Mouse (Mus musculus) cerebellum, adult 11 months (tissue): ENCODE data around the gene Ddx58.

ENCODE experiments used
- DNase-seq: peaks from one replicate; pipeline ENCODE4 v3.0.0; 2022

Ddx58 gene

DNA sequence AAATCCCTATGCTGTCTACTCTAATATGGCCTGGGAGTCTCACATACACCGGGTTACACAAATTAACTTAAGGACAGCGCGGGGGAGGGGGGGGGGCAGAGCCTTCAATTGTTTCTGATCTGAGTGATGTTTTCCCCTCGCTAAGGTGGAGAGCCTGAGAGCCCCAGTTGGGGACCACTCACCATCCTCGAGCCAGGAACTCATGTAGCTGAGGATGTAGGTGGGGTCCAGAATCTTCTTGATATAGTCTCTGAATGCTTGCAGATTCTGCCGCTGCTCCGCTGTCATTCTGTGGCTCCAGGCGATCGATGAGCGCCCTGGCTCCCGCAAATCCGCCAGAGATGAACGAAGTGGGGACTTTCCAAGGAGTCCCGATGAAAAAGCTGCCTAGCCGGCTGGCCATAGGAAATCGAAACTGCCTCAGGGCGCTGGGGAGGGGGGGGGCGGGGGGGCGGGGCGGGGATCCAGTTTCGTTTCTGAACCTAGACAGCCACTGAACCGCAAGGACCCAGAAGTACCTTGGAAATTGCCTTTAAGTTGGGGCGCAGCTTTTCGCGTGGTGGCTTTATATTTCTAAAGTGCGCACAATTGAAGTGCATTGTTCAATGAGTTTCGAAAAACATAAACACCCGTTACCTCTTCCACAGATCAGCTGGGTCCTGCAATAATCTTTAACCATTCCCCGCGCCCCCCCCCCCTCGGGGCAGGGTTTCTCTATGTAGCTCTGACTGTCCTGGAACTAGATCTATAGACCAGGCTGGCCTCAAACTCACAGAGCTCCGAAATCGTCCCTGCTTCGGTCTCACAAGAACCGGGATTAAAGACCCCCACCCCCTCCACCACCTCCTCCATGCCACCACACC lies at the start of gene Ddx58:
Gene Ddx58 (minus strand): TSS at position 420 of the 863 bp plus-strand sequence.
- DNase-seq = no peak

DNA sequence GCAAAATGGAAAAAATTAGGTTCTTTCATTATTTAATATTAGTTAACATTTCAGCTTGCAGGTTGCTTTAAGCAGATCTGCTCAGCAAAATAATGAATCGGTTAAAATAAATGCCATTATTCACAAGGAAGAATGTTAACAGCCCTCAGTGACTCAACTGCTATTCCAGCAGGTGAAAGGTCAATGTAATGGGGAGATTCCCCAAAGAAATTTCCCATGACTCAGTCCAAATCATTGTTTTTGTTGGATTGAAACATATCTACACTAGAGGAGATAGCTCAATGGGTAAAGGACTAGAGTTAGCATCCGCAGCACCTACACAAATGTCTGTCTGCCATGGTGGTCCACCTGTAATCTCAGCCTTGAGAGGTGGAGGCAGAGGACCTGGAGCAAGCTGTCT lies 49.4 kb upstream of the Ddx58 start:
- DNase-seq = no peak

DNA sequence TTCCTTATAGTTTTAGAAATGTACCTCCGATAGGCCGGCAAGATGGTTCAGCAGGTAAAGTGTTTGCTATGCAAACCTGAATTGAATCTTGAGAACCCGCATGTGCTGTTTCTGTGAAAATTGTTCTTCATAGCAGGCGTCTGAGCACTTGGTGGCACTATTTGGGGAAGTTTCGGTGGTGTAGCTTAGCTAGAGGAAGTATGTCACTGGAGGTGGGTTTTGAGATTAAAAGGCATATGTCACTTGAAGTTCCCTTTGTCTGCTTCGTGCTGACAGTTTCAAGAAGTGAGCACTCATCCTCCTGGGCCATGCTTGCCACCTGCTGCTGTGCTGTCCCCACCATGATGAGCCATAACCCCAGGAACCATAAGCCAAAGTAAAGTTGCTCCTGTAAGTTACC lies 47.8 kb upstream of the Ddx58 start:
- no peak for DNase-seq

DNA sequence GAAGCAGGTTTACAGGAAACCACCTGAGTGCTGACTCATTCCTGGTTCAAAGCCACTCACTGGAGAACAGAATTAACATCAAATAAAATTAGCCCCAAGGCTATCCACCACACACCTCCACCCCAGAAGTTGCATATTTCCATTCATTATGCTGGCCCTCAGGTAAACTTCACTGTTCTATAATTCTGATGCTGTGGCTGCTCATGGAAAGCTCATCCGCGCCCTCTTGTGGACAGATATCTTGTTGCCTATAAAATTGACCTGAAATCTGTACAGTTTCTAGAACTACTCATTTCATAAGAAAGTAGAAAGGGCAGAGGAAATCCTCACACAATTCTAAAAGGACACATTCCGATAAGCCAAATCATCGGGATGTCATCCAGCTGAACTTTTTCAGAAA lies 46.0 kb upstream of the Ddx58 start:
- peak; percentile 39 for DNase-seq

DNA sequence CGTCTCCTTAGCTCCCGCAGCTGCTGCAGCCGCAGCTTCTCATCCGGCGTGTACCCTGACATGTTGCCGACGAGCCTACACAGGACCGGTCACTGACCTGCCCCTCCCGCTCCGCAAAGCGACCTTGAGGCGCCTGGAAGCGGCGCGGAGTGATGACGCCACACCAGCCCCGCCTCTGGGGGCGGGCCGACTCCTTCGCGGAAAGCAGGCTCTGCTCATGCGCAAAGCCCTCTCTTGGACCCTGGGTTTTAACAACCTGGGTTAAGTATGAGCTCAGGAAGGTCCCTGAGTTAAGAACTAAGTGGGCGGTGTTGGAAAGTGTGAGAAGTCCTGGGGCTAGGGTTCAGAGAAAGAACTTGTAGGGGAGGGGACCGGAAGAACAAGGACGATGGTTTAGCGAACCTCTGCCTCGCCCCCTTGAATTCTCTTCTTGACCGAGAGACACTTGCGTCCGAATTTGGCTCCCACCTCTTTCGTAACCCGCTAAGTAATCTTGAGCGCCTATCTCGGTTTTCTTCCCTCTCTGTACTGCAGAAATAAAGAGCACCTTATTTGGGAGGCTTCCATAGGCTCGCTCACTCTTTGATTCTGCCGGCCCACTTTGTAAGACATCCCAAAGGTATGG lies 39.8 kb upstream of the Ddx58 start, which contains the start of gene Ndufb6:
Gene Ndufb6 (minus strand): TSS at position 146 of the 625 bp plus-strand sequence.
- DNase-seq = peak; percentile 94

DNA sequence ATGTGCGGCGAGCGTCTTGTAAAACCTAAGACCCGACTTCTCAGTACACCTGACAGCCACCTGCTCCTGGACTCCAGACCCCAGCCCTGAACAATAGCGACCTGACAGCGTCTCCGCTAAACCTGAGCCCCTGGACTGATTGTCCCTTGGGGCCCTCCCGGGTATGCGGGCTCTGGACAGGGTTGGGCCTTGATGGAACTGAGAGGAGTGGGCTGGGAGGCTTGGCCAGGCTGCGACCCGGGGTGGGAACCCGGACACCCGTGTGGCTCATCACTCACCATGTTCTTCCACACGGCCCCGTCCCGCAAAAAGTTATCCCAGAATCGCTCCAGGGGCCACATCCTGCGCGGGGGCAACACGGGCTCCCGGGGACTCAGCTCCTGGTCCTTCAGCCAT lies 39.2 kb upstream of the Ddx58 start:
- no peak for DNase-seq

DNA sequence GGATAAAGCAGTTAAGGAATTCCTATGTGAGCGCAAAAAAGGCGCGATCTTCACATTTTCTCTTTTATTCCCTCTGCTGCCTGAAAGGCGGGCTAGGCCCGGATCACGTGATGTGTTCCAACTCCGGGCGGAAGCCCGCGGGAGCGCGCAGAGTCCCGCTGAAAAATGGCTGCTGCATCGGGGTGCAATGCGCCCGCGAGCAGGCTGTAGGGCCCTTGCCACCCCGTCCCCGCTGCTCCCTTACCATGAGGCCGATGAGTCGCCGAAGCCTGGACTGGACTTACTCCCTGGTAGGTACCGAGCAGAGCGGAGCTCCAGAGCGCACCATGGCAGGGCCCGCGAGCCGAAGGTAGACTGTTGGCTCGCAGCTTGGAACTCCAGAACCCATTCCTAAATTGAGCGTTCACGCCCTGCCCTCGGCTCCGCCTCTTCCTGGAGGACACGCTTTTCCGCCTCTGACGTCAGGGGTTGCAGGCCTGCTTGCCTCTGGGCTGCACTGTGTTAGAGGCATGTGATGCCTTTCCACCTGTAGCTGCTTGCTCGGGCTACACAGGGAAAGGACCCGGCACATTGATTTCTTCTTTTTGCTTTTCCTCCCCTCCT lies 29.9 kb upstream of the Ddx58 start, which contains the start of the genes Smim27 and Topors:
Gene Smim27 (plus strand): TSS at position 150 of the 603 bp plus-strand sequence.
Gene Topors (minus strand): TSS at position 421 of the 603 bp plus-strand sequence.
- DNase-seq = peak; percentile 89

DNA sequence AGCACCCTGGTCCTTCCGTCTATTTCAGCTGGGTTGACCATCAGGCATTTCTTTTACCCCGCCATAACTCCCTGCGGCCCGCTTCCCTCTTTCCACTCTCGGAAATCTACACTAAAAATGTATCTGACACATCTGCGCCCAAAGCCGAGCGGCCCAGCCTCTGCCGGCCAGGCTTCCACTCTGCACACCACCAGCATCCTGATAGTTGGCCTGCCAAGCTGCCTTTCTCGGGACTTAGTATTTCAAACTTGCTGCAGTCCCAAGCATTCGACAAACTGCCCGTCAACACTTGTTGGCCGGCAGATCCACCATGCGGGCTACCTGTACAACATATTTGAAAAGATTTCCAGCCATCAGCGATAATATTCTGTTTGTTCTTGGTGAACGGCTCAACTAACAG lies 29.2 kb upstream of the Ddx58 start:
- DNase-seq = no peak

DNA sequence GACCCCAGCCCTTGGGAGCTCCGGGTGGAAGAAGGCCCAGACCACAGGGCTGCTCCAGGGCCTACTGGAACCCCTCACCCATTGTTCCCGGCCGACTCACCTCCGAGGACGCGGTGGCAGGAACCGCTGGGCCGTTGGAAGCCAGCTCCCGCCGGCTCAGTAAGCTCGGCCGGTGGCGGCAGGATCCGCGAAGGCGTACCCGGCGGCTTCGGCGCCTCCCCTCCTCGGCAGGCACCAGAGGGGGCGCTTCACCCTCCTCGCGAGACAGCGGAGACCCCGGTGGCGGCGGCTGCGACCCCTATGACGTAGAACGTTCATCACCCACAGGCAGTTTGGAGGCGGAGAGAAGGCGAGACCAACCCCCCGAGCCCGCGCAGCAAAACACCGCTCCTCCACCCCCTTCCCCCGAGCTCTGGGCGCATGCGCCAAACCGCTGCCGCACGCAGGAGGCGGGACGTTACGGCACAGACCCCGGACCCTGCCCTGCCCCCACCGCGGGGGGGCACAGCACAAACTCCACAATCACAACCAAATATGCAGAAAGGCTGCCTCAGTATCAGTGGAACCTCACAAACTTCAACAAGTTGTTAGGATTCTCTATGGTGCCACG lies 28.7 kb upstream of the Ddx58 start:
- DNase-seq = peak; percentile 79

DNA sequence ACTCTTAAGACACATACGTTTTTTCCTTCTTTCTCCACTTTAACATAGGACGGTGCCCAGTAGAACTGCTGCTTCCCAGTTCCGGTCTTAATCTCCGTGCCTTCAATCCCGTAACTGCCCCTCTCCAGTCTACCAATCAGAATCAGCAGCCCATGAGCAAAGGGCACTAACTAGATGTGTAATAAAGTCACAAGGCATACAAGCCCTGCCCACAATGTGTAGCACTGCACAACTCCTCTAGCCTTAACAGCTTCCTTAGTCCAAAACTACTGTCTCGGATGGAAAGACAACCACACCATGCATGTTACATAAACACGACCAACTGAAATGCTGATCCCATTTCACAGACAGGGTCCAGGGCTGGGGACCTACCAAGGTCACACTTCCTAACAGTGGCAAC lies 28.1 kb upstream of the Ddx58 start:
- DNase-seq = peak; percentile 11

DNA sequence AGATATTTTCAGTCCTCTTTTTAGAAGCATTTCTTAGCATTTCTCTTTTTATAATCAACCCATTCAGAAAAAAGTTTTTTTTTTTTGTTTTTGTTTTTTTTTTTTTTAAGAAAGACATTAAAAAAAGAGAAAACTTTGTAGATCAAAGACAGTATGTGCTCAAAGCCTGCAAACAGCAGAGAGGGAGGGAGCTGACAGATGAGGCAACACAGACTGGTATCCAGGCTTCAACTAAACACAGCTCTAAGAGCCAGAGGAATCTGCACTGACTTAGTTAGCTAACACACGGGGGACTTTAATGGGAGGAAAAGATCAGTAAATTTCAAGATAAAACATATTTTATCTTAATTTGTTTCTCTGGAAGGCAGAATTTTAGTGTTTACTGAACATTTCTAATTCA lies 24.7 kb upstream of the Ddx58 start:
- no peak for DNase-seq

DNA sequence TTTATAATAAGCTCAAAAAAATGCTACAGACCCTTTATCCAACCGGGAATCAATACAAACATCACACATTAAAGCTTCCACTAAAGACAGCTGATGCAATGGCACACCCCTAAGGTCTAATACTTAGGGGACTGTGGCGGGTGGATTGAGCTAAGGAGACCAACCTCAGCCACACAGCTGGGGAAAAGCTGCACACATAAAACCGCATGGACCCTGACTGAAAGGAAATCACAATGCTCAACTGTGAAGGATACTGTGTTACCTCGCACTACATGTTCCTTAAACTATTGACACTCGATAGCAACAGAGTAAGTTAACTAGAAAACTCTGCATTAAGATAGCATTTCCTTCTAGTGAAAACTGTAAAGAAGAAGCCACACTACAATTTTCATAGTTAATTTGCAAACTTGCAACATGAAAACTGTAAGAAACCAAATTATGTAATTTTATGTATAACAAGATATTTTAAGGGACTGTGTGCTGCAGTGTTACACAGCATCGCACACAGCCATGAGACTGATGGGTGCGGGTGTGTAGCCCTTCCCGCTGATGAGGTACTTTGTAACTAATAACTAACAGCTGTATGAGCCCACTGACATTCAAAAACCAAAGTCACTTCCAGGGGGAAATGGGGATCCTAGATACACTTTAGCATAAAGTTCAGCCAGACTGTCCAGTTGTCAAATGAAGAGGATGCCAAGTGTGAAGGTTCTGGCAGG lies 14.9 kb upstream of the Ddx58 start:
- no peak for DNase-seq

DNA sequence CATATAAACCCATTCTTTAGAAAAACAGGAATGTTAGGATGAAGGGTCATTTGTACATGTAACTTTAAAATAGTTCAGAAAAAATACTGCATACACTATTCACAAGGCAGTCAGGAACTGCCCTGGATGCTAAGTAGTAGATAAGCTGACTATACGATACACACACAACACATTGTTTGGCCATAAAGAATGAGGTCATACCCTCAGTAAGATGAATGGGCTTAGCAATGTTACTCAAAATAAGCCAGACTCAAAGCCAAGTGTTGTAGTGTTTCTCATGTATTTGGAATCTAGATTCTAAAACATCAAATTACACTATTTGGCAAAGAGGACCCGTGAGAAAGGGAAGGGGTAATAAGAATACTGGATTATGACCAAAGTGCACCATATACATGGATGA lies 14.1 kb upstream of the Ddx58 start:
- no peak for DNase-seq

DNA sequence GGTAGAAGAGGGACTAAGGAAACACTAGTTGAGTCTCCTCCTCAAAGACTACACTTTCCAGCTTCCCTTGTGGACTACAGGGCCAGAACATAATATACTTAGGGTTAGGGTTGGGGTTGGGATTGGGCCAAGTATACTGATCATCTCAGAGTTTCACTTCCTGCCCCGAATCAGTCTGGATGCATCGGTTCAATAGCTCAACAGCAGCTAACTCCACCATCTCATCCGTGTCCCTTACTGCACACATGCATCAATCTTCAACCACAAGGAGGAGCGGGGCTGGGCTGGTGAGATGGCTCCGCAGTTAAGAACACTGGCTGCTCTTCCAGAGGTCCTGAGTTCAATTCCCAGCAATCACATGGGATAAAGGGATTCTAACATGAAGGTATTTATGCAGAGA lies 11.4 kb upstream of the Ddx58 start:
- DNase-seq = no peak

DNA sequence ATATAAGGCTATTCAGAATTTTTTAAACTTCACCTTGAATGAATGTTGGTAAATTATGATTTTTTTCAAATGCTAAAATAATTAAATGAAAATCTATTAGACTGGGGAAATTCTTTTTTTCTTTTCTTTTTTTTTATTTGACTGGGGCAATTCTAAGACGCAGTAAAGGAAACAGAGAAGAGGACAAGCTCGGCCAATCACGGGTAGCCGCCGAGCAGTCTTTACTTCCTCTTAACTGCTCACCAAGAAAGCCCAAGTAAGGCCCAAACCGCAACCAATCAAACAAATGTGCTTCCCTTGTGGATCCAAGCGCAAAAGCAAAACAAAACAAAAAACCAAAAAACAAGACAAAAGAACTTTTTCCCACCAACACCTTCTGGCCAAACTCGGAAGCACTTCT lies 4.4 kb upstream of the Ddx58 start:
- no peak for DNase-seq

DNA sequence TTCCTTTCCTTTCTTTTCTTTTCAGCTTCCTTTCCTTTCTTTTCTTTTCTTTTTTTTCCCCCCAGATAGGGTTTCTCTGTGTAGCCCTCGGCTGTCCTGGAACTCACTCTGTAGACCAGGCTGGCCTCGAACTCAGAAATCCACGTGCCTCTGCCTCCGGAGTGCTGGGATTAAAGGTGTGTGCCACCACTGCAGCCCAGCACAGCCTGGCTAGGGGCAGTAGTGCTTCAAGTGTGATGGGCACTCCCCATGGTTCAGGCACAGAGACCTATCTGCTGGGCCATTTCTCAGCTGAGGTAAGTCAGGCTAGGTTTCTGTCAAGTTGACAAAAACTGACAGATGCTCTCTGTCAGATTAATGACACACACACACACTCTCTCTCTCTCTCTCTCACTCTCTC lies 3.4 kb upstream of the Ddx58 start:
- no peak for DNase-seq

DNA sequence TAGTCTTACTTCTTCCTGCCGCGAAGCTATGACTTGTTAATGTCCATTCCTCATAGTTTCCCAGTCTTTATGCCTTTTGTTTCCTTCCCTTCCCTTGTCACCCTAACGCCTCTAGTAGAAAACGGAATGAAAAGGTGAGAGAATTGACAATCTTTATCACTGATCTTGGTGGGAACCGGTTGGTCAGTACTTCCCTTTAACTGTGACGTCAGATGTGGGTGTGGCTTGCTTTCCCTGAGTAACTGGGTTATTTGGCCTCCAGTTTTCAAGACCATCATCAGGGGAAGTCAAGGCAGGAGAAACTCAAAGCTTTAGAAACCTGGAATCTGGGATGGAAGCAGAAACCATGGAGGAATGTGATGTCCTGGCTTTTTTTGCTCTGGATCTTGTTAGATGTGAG lies 2.3 kb upstream of the Ddx58 start:
- no peak for DNase-seq

DNA sequence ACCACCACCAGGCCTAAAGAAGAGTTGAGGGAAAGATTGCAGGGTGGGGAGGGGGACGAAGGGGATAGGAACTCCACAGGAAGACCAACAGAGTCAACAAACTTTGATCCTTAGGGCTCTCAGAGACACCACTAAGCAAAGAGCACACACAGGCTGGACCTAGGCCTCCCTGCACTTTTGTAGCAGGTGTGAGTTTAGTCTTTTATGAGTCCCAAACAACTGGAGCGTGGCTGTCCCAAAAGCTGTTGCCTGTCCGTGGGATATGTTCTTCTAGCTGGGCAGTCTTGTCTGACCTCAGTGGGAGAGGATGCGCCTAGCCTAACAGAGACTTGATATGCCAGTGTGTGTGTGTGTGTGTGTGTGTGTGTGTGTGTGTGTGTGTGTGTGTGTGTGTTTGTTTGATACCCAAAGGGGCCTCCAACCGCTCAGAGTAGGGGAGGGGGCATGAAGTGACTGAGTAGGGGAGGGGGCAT lies 680 bp upstream of the Ddx58 start:
- DNase-seq = no peak

DNA sequence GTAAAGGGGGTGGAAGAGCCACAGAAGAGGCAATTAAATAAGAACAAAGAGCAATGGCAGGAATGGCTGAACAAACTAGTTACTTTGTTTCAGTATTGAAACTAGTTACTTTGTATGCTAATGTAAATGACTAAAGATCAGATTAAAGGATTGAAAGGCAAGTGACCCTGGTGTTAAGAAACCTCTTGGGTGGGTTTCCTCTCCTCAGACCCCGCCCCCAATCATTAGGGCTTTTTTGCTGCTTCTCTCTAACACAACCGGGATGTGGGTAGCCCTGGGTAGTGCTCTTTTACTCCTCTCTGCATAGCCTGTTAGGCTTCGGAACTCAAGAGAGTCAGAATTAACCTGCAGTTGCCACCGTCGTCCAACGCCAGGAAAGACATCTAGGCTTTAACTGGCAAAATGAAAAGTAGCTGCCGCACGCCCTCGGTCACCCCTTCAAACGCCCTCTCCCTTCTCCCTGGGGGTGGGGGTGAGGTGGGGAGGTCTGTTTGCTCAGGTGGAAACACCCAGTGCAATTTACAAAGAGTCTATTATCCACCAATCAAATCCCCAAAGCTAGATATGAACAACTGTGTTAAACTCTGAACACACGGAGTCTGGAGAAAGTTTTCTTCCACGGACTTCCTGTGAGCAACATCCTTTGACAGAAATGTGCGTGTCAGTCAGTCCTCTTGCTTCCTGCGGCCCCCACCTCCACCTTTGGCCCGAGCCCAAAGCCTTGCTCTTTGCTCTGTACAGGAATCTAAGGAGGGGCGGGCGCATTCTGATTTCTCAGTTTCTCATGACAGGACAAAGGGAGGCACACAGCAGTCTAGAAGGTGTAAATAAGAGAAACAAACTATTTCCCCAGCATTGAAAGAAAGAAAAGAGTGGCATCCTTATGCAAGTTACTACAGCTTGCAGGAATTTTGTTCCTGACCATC lies 882 bp downstream of the Ddx58 start:
- no peak for DNase-seq

DNA sequence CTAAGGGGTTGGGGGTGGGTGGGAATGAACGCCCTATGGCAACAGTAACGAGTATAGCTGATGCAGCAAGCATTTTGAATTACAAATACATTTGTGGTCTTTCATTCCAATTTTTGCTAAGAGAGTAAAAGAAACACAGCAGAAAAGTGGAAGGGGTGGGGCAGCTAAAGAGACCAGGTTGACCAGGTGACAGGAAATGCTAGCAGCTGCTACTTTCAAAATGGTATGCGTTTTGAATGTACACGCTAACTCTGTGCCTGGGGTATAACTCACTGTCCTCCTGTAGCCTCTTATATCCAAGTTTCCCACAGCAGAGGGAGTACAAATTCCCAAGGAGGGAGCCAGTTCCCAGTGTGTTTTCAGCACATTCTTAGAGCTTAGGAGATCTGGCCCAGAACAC lies 2.8 kb downstream of the Ddx58 start:
- no peak for DNase-seq

DNA sequence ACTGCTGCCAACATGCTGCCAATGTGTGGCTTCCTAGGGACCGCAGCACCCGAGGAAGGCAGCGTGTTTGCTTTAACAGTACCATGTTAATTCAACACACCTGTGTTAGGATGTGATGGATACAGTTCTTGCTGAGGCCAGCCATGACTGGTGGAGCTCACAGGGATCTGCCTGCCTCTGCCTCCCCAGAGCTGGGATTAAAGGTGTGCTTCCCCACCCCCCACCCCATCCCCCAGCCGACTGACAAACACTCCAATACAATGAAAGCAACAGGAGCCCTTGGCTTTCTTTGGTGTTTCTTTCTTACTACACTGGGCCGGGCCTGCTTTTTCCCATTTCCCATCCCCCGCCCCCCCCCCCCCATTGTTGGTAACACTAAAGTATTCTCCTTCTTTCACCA lies 5.4 kb downstream of the Ddx58 start:
- no peak for DNase-seq
